Mouse (Mus musculus) retina, embryonic 14.5 days (tissue): ENCODE data around the gene Phlpp1.

Source experiments
- DNase-seq: peaks from one replicate; pipeline ENCODE4 v3.0.0-alpha.2; 2015; ENCODE audit warnings: low spot score

Gene Phlpp1

DNA sequence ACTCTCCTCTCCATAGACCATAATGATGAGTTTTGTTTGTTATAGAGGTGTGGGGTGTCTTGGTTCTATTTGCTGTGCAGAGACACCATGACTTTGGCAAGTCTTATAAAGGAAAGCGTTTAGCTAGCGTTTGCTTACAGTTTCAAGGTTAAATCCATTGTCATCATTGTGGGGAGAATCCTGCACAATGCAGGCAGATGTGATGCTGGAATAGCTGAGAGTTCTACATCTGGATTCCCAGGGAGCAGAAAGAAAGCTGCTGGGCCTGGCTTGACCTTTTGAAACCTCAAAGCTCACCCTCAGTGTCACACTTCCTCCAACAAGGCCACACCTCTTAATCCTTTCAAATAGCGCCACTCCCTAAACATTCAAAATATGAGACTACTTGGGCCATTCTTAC lies 7.4 kb upstream of the Phlpp1 start:
- DNase-seq = no peak

DNA sequence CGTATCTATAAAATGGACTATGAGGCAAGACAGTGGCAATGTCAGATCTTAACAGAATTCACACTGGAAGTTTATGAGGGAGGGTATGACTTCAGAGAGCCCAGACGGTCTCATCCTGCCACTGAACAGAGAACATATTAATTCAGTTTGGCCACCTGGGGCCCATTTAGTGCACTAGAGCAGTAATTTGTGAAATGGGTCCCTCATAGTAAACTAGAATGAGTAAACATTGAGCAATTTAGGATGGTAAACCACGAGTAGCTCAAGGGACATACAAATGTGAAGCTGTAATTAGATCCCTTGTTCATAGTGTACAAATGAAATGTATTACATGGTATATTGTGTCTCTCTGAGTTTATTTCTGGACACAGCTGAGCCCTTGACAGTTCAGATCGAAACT lies 3.6 kb upstream of the Phlpp1 start:
- no peak for DNase-seq

DNA sequence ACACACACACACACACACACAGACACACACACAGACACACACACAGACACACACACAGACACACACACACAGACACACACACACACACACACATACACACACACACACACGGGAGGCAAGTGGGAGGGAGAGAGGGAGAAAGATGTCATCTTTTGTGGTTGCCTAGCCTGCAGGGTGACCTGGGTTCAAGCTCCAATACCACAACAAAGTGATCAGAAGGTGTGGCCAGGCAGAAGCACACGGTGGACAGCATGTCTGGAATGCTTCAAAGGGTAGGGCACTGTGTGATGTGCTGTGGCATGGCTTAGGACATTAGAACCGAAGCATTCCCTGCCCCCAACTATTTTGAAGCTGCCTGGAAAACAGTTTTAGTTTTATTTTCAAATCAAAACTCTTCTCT lies 2.8 kb upstream of the Phlpp1 start:
- no peak for DNase-seq

DNA sequence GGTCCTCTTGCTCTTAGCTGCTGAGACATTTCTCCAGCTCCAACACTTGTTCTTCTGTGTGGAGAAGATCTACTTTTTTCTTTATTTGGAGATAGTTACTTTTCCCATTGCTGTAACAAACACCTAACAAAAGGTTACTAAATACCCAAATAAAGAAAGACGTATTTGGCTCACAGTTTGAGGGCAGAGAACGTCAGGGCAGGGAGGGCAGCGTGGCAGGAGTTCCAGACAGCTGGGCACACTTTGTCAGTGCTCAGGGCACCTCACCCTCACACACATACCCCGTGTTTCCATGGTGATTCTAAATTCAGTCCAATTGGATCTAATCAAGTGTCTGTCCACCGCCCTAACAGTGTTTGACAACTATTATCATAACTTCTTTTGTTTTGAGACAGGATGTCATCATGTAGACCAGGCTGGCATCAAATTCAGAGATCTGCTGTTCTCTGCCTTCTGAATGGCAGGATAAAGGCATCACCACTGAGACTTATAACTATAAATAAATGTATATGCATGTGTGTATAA lies 1.7 kb upstream of the Phlpp1 start:
- no peak for DNase-seq

GRCm38 (mm10) chr1:106172301-106172930 lies 864 bp downstream of the Phlpp1 start:
- DNase-seq = peak; percentile 61

DNA sequence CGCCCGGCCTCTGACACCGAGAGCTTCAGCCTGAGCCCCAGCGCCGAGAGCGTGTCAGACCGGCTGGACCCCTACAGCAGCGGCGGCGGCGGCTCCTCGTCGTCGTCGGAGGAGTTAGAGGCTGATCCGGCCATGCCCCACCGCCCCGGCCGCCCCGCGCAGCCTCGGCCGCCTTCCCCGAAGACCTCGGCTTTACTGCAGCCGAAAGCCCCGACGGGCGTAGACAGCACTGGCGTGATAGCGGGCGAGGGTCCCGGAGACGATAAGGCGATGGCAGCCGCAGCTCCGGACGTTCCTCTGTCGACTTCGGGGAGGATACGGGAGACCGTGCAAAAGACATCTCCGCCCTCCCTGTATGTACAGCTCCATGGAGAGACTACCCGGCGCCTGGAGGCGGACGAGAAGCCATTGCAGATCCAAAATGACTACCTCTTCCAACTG lies 1.4 kb downstream of the Phlpp1 start:
- peak; percentile 52 for DNase-seq

- DNase-seq = no peak
Observed at GRCm38 (mm10) chr1:106173621-106174156, 2.1 kb downstream of the Phlpp1 start.

DNA sequence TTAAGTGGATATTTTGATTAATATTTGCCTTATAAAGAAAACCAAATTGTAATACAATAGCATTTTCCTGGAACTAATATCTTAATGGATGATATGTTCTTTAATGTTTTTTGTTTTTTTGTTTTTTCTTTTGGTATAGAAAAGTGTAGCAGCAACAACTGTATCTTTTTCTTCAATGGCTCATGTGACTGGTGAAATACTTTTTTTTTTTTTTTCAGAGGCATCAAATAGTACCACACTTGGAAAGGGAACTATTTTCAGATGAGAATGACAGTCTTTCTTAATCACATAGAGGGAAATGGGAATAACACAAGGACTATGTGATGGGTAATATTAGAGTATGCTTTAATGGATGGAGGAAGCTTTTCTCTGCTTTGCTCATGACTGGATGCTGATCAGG lies 3.0 kb downstream of the Phlpp1 start:
- DNase-seq = no peak

- no peak for DNase-seq
Observed at GRCm38 (mm10) chr1:106175360-106175759, 3.8 kb downstream of the Phlpp1 start.

- DNase-seq = peak; percentile 49
Observed at GRCm38 (mm10) chr1:106176791-106177190, 5.2 kb downstream of the Phlpp1 start.

GRCm38 (mm10) chr1:106177868-106178790 lies 6.6 kb downstream of the Phlpp1 start:
- DNase-seq = peak; percentile 69

- no peak for DNase-seq
Observed at GRCm38 (mm10) chr1:106183701-106184100, 12.1 kb downstream of the Phlpp1 start.

- no peak for DNase-seq
Observed at GRCm38 (mm10) chr1:106184780-106185460, 13.4 kb downstream of the Phlpp1 start.

GRCm38 (mm10) chr1:106185461-106185924 lies 13.9 kb downstream of the Phlpp1 start:
- no peak for DNase-seq

- no peak for DNase-seq
Observed at GRCm38 (mm10) chr1:106186062-106186461, 14.5 kb downstream of the Phlpp1 start.

- no peak for DNase-seq
Observed at GRCm38 (mm10) chr1:106187480-106187879, 15.9 kb downstream of the Phlpp1 start.

- no peak for DNase-seq
Observed at GRCm38 (mm10) chr1:106188756-106189155, 17.2 kb downstream of the Phlpp1 start.

DNA sequence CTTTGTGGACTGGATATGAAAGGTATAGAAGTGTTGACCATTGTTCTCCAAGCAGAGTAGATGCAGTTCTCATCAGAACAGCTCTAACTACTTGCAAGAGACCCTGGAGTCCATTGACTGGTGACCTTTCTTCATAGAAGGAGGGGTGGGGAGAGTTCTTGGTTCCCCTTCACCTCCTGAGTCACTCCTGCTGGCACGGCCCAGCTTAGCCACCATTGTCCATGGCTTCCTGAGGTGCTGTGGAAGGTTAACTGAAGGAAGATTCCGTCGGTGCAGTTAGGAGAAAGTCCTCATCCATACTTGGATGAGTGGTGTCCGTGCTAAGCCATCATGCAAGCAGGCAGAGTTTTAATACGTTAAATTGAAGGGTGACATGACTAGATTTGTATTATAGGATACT lies 17.8 kb downstream of the Phlpp1 start:
- no peak for DNase-seq

DNA sequence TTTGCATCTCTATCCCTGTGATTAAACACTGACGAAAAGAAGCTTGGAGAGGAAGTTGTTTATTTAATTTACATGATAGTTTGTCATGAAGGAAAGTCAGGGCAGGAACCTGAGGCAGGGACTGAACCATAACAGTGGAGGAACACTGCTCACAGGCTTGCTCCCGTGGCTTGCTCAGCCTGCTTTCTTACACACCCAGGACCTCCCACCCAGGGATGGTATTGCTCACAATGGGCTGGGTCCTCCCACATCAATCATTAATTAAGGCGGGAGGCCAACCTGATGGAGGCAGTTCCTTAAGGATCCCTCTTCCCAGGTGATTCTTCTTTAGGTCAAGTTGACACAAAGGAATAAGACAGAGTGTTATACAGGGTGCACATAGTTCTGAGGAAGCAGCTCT lies 19.1 kb downstream of the Phlpp1 start:
- DNase-seq = no peak

DNA sequence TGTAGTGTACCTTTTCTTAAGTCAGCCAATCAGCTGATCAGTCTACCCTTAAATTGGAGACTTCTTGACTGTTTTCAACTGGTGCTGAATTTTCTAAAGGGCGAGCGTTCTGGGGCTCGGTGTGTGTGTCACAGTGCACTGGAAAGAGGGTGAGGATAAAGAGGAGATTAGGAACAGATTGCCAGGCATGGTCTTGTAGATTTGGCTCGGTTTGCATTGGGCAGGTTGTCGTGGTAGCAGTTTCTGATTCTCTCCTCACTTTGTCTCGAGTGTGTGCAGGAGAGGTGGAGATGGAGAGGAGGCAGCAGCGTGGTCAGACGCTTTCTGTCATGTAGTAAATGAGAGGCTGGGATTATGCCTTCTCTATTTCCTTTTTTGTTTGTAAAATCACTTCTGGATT lies 20.3 kb downstream of the Phlpp1 start:
- DNase-seq = no peak

DNA sequence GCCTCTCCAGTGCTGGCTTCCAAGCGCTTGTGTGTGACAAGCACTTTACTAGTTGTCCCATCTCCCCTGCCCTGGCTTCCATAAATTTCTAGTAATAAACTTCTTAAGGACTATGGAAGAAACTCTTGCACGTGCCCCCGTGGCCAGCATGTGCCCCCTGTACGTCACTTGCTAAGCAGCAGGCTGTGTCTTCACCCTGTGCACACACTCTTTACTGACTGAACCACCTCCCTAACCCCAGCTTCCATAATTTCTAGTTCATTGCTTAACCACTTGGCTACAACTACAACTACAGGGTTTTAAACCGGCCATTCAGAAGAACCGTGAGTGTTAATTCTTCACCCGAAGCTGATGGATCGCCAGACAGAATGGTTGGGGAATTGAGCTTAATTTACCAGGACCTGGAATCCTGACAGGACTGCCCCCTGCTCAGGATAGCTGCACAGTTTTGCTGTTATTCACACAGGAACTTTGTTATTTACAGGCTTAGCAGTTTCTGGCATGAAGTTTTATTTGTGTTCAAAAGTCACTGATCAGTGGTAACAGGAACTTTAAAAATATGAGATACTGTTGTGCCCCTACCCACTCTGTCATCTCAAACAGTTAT lies 21.4 kb downstream of the Phlpp1 start:
- DNase-seq = no peak

- no peak for DNase-seq
Observed at GRCm38 (mm10) chr1:106193487-106193886, 21.9 kb downstream of the Phlpp1 start.
